Mouse (Mus musculus): ENCODE data around the gene Apol10a.
A peak's percentile ranks its signal among the peaks of the same experiment; 100 is the strongest.
"Not testable (repeated sequence)": the region's sequence is repeated elsewhere in the genome, so short reads cannot be mapped to it uniquely, and the experiment has no call there.

Gene Apol10a

DNA sequence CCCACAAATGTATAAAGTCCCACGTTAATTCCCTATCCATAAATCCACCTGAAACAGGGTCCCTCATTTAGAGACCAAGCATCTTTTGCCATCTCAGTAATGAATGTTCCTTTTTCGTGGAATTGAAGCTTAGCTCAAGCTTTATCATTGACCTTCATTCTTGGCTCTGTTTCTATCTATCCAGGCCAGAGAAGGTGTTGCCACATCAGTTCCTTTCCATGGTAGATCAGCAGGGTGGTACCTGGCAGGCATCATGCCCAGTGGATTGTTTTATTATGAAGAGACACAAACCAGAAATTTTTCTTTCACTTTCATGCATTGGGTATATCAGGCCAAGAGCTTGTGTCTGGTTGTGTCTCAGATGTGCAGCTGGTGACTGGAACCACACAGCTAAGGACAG lies at the start of gene Apol10a:
Apol10a (plus strand) TSS at position 355 of the 400 bp plus-strand sequence.
- DNase-seq (ENCODE audit: low spot score in 2 of 2), result not testable (repeated sequence)

DNA sequence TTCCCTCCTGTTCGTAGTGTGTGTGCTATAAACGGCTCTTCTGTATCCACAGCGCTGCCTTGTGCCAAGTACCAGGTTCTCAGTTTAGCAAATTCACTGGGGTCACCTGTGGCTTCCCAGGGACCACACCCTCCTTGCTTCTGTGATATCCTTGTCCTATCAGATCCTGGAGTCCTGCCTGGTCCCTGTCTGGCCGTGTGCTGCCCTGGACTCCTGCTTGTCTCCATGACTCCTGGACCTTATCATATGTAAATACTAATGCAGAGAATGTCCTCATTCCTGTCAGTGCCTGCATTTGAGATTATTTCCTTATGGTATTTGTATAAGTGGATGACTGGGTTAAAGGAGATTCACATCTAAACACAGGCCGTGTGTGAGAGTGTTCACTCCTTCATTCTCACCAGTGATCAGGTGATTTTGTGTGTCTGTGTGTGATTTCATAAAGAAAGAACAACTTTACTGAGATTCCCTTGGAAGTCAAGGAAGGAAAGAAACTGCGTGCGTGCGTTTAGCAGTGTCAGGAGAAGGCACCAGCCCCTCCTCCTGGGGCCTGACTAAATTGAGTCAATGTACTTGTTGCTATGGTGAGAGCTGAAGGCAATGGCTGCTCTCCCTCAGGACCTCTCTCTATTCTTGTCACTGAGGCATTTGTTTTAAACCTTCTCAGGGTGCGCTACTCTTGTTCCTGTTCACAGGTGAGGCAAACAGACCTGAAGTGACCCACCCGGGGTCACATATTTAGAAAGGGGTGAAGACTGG lies 48.0 kb upstream of the Apol10a start:
- DNase-seq (ENCODE audit: low spot score in 2 of 2), result not testable (repeated sequence)

DNA sequence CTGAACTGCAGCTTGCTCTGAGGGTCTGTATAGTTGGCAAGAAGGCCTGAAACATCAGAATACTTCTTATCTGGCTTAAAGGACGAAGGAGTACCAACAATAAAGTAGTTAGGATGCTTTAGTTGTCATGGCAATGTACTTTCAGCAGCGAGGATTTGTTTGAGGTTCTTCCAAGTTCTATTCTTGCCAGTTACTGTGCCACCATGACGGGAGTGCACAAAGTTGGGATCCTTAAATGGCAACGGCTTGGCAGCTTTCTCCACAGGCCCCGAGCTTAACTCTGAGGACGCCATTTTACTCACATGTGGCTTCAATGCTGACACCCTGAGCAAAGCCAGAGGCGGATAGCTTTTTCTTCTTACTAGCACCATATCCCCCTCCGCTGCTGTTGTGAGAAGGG lies 32.1 kb upstream of the Apol10a start:
- peak; percentile 20 to 64 for DNase-seq (ENCODE audit: low spot score in 2 of 2)

DNA sequence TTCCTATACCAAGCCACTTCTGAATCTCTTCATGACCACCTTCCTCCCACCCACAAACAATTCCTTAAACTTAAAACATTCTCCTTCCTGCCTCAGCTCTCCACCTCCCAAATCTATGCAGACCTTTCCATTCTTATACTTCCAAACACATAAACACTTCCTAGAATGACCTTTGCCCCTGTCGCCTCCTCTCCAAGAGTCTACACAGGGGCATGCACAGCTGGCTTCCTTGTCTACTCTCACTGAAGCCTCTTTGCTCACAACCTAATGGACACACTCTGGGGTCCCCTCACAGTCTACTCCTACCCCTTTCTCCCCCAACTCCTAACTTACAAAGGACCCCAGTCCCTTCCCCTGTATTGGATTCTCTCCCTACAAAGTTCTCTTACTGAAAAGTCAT lies 31.2 kb upstream of the Apol10a start:
- not testable (repeated sequence) for DNase-seq (ENCODE audit: low spot score in 2 of 2)

DNA sequence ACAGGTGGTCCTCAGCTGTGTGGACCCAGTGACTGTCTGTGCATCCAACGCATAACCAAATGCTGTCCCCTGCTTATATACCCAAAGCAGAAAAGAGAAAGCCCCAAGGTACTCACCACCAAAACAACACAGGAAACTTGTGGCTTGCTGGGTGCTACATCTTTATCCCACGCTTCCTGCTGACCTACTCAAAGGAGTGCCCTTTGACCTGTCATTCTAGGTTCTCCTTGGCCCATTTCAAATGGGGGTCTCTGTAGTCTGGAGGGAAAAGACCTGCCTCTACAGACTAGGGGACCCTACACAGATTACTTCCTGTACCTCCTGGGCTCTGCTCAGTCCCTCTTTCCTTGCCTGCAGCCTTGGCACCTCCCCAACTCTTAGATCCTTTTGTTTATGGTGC lies 29.5 kb upstream of the Apol10a start, which contains the start of gene Apol7b:
Apol7b (minus strand) TSS at position 101 of the 400 bp plus-strand sequence.
- DNase-seq (ENCODE audit: low spot score in 2 of 2), result not testable (repeated sequence)

DNA sequence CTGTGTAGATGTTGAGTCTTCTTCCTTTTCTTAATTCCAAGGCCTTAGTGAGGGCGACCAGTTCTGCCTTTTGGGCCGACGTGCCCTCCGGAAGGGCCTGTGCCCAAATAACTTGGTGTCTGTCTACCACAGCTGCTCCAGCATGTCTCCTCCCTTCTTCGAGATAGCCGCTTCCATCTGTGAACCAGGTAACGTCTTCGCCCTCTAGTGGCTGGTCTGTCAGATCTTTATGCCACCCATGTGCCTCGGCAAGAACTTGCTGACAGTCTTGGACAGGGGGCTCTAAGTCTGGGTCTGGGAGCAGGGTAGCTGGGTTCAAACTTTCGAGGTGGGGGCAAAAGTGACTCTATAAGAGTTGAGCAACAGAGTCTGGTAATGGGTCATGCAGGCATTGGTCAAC lies 26.9 kb upstream of the Apol10a start:
- DNase-seq (ENCODE audit: low spot score in 2 of 2), result not testable (repeated sequence)

DNA sequence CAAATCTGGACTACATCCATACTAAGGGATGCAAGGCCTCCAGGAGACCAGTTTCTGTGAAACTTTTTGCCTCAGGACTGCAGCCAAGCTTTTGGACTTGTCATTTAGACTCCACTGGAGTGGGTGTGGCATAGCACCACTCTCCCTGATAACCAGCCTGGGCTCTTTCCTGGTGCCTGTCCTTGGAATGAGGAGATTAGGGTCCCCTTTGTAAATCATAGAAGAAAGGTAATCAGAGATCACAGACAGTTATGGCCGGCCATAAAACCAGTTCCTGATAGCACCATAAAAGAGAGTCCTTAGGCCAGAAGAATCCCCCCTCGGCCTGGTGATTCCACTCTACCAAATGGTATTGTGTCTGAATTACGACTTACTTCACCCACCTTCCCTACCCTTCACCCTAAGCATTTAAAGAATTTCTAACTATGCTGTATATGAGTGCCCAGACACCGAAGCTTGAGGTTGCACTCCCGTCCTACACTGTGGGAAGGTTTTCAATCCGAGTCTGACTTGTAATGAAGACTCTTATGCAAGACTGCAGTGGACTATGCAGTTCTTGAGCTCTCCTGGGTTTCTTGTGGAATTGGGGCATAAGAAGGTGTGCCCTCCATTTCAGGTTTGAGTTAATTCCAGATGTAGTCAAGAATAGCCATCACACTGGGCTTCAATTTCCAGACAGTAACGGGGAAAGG lies 2.0 kb upstream of the Apol10a start:
- DNase-seq (ENCODE audit: low spot score in 2 of 2), result not testable (repeated sequence)

DNA sequence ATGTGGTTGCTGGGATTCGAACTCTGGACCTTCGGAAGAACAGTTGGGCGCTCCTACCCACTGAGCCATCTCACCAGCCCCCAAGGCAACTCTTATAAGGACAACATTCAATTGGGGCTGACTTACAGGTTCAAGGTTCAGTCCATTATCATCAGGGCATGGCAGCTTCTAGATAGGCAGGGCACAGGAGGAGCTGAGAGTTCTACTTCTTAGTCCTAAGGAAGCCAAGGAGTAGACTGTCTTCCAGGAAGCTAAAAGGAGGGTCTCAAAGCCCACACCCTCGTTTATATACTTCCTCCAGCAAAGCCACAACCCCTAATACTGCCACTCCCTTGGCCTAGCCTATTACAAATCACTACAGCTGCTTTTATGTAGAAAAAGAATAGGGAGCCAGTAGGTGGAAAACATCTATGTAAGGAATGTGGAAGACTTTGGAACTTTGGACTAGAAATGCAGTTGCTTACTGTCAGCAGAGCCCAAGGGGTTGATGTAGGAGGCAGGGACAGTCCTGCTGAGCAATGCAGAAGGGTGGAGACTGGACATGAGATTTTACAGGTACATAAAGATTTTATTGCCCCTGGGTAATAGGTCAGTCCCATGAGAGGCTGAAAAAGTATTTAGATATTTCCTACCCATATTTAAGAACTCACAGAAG lies 5.4 kb downstream of the Apol10a start:
- DNase-seq (ENCODE audit: low spot score in 2 of 2), result no peak

DNA sequence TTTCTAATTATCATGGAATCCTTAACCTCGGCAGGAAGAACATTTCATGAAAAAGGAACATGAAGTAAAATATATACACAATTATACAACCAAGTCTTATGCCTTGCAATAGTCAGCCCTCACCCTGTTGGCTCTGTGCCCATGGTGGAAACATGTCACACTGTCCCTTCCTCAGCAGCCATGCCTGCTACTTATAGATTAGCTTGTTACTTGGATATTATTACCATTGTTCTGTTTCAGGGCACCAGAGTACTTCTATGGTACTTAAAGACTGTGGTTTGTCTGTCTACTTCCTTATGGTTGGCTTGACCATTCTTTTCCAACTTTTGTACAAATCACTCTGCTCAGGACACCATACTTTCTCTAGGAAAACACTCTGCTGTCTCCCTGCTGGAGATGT lies 16.3 kb downstream of the Apol10a start:
- DNase-seq (ENCODE audit: low spot score in 2 of 2), result not testable (repeated sequence)

DNA sequence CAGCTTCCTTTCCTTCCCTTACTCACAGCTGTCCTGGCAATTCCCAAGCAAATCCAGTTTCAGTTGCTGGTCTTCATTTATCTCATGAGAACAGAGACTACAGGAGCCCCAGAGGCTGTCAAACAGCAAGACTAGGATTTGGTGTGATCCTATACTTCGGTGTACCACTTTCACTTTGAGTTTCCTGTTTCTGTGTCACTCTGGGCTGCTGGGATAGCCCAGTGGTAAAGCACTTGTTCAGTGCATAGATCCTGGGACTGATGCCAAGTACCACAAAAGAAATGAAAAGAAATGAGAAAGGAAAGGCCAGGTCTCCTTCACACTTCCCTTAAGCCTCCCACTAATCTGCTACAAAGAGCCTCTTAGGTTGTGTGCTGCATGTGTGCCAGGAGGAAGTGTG lies 17.8 kb downstream of the Apol10a start:
- DNase-seq (ENCODE audit: low spot score in 2 of 2), result not testable (repeated sequence)

DNA sequence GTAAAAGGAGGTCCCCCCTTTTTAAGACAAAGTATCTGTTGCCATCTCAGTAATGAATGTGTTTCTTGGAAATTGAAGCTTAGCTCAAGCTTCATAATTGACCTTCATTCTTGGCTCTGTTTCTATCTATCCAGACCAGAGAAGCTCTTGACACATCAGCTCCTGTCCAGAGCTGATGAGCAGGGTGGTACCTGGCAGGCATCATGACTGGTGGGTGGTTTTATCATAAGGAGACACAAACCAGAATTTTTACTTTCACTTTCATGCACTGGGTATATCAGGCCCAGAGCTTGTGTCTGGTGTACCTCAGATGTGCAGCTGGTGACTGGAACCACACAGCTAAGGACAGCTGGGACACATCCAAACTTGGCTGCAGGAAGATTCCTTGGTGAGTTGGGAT lies 31.1 kb downstream of the Apol10a start, which contains the start of gene Apol11a:
Apol11a (plus strand) TSS at position 306 of the 400 bp plus-strand sequence.
- not testable (repeated sequence) for DNase-seq (ENCODE audit: low spot score in 2 of 2)

DNA sequence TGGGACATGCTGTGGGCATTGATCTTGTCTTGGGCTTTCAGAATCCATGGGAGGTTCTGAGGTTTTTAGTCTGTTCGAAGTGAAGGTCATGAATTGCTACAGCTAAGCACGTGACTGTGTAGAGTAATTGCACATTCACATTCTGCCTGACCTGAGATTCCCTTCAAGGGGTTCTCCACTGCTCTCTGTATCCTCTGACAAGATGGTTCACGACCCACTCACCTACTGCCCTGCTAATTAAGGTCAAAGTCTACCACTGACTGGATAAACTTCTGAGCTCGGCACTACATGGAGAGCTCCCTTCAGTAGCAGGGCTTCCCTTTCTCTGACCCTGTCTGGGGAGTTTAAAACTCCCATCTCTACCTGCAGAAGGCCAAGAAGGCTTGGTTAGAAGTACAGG lies 43.7 kb downstream of the Apol10a start:
- DNase-seq (ENCODE audit: low spot score in 2 of 2), result not testable (repeated sequence)

DNA sequence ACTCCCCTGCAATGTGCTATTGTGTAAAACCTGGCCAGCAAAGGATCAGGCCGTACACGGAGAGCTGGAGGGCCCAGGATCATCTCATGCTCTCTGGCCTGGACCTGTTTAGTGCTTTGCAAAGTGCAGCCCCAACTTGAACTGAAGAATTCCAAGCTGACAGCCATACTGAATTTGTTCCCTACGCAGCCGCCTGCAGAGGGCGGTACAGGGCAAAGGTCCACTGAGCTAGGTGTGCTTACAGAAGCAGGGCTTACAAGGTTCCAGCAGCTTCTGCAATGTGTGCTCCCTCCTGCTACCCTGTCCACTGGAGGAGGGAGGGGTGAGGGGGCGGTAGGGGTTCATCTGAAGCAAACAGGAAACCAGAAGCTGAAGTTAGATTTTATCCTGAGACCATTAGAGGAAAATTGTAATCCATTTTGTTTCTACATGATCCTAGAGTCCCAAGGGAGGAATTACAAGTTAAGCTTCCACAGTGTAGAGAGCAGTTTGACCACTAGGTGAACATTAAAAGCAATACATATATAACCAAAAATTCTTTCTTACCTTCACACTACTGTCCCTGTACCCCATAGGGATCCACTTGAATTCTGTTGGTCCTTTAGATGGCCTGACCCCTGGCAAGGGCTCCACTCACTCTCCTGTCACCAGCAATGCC lies 46.5 kb downstream of the Apol10a start:
- peak; percentile 14 to 50 for DNase-seq (ENCODE audit: low spot score in 2 of 2)

DNA sequence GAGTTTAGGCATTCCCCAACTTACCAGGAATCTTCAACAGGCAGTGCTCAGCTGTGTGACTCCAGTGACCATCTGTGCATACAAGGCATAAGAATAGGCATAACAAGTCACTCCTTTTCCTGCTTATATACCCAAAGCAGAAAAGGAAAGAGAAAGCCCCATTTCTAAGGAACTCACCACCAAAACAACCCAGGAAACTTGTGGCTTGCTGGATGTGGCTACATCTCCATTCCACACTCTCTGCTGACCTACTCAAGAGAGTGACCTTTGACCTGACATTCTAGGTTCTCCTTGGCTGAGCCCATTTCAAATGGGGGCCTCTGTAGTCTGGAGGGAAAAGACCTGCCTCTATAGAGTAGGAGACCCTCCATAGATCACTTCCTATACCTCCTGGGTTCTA lies 56.4 kb downstream of the Apol10a start, which contains the start of gene Apol7c:
Apol7c (minus strand) TSS at position 101 of the 400 bp plus-strand sequence.
- no peak for DNase-seq (ENCODE audit: low spot score in 2 of 2)

DNA sequence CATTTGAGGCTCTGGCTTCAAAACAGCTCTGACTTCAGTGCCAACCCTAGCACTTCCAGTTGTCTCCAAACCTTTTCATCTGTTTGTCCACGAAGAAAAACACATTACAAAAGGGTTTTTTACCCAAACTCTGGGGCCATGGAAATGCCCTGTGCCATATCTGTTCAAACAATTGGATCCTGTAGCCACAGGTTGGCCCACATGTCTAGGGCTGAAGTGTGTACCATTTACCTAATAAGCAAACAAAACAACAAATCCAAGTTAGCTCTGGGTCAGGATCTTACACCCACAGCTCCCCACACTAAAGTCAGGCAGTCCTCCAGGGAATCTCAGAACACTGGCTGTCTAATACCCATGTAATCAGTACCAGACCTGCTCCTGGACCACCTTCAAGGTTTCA lies 62.4 kb downstream of the Apol10a start:
- not testable (repeated sequence) for DNase-seq (ENCODE audit: low spot score in 2 of 2)

Measured in frontal cortex, postnatal 36 days (tissue).